Mouse (Mus musculus): ENCODE data around the gene Mdm4.

- TF ChIP-seq POLR2A (IDR thresholded peaks at IDR 0.05; ENCODE audit: borderline replicate concordance, insufficient read depth, low read length): no peak
- TF ChIP-seq CTCF (IDR thresholded peaks at IDR 0.05; ENCODE audit: borderline replicate concordance, insufficient read depth, low read depth, low read length): no peak
These were observed 17.2 kb upstream of the Mdm4 start for GRCm38 (mm10) chr1:133047575-133047974.
